Mouse (Mus musculus) brain, embryonic 18.5 days (tissue): ENCODE data around the gene Cyb5d1.

Experiments used
- DNase-seq: peaks from one replicate; pipeline ENCODE4 v3.0.0-alpha.2; 2012; ENCODE audit warnings: low read depth, low spot score

The Cyb5d1 gene

GRCm38 (mm10) chr11:69416509-69416908 is 21.1 kb upstream of the Cyb5d1 start:
- no peak for DNase-seq

GRCm38 (mm10) chr11:69415668-69416451 is 20.4 kb upstream of the Cyb5d1 start:
- DNase-seq, result no peak

- DNase-seq, result no peak
These were observed 19.9 kb upstream of the Cyb5d1 start for GRCm38 (mm10) chr11:69415327-69415667.

- DNase-seq, result no peak
These were observed 19.2 kb upstream of the Cyb5d1 start for GRCm38 (mm10) chr11:69414421-69415326.

DNA sequence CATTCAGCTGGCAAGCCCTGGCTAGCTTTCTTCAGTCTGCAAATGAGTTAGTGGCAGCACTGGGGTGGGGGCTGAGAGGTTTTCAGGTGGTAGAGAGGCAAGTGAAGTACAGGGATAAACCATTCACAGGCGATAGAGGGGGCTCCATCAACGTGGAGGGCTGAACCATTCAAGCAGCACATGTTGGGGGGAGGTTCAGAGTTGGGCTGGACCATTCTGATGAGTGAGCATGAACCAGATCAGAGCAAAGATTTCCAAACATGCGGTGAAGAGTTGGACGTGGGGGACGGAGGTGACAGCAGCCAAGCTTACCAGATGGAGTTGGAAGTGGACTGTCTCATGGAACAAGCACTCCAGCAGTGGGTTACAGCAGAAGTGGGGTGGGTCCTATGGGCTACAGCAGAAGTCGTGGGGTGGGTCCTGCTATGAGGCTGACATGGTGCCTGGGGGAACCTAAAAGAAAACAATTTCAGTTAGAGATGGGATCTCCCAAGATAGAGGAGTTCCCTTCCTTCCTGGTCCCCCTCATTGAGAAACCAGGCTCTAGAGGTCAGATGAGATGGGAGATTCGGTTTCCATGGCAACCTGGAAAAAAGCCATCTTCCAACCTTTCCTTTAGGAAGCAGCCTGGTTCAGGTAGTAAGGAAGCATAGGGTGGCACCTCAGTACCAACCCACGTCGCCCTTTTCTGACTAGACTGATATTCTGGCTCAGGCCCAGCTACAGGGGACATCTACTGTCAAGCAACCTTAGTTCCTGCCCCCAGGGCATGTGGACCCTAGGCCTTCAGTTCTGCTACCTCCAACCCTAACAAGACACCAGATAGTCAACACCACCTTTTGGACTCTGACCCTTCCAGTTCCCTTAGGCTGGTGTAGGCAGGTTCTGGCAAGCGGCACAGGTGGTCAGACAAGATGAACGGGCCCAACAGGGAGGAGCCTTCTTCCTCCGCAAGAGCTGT is 18.1 kb upstream of the Cyb5d1 start, which contains the start of gene Kdm6b:
Kdm6b (minus strand) TSS at position 455 of the 961 bp plus-strand sequence.
- DNase-seq, result no peak

- no peak for DNase-seq
These were observed 17.1 kb upstream of the Cyb5d1 start for GRCm38 (mm10) chr11:69412548-69412947.

- no peak for DNase-seq
These were observed 16.2 kb upstream of the Cyb5d1 start for GRCm38 (mm10) chr11:69411538-69412203.

DNA sequence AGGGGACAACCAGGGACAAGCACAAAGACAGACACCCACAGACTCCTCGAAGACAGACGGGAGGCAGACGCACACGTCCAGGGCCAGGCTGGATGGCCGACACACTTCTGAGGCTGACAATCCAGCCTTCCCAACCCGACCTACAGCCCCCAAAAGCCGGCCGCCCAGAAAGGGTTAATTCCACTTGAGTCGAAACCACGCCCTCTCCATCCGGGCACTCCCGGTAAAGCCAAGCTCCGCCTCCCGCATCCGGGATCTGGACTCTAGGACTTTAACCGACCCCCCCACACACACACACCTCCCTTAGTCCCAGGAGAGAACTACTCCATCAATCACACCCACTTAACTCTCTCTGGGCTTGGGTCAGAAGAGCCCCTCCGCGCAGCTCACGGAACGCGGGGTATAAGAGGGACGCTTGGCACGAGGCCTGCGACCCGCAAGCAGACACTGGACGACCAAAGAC is 15.7 kb upstream of the Cyb5d1 start:
- peak; percentile 90 for DNase-seq

DNA sequence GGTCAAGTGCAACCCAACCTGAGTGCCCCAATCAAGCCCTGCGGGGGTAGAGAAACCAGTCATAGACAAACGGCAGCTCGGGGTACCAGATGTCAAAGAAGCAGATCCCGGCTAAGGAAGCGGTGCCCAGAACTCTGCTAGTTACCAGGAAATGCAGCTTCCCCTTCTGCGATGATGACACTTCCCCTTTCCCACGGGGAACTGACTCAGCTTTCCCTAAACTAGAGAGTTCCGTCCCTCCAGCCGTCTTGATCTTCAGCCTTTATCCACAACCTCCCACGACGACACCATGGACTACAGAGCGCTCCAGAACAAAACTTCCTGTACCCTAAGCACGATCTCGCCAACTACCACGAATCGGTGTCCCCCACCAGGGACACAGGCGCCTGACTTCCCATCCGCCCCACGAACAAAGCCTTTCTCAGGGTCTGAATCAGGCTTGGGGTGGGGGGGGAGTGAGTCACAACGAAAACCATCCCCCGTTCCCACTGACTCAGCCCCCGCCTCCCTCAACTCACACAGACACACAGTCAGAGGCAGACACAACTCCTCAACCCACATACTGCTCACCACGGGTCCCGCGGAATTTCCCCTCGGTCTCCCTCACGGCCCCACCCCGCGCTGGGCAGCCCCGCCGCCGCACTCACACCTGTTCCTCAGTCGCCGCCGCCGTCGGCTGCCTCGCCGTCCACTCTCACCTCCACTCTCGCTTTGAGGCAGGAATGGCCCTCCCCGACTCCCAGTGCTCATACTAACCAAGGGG is 15.1 kb upstream of the Cyb5d1 start:
- no peak for DNase-seq

DNA sequence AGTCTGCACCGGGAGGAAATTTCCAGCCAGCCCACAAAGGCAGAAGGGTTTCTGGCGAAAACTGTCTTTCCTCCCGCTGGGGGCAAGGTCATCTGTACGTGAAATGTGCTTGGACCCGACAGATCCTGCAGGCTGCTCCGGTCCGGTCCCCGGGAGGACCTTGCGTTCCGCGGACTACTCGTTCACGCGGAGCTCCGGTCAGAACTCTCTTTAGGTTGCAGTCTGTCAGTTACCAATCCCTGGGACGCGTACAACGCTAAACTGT is 14.5 kb upstream of the Cyb5d1 start:
- DNase-seq, result no peak

GRCm38 (mm10) chr11:69409378-69410044 is 14.1 kb upstream of the Cyb5d1 start:
- DNase-seq, result no peak

GRCm38 (mm10) chr11:69408541-69409377 is 13.3 kb upstream of the Cyb5d1 start:
- DNase-seq, result no peak

DNA sequence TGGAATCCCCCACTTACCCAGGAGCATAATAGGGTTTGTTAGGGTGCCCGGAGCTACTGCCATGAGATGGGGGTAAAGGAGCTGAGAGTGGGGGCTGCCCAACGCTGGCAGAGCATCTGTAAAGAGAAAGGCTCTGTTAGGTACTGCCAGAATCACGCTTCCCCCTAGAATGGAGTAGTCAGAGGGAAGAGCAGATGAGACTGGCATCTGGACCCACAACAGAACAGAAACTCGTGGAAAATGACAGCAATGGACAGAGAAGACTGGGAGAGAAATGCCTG is 12.2 kb upstream of the Cyb5d1 start:
- DNase-seq, result no peak

DNA sequence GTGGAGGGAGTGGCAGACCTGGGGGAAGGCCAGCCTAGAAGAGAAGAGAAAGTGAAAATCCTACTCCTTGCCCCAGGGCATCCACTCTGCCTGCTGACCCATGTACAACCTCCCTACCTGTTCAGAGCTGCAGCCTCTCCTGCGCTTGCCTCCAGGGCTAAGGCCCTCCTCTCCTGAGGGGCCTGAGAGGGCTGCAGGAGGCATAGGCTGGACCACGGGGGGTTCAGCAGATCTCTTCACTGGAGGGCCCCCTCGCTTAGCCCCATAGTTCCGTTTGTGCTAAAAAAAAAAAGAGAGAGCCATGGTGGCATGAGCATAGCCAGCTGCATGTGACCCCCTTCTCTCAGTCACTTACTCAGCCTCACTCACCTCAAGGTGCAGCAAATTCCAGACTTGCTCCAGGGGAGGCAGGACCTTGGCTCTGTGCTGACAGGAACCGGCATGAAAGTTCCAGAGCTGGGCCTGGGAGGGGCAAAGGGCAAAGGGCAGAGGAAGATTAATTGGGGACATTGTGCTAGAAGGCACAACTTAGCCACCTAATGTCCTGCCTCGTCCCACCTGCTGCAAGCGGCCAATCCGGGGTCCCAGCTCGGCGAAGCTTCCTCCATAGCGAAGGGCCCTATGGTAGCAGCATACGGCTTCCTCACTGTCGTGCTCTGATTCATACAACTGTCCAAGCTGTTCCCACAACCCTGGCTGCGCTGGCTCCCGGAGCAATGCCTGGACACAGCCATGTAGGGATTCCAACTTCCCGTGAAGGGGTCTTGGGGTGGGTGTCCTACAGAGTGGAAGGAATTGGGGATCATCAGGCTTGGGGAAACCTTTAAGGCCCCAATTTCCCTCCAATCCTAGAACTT is 11.7 kb upstream of the Cyb5d1 start:
- no peak for DNase-seq

DNA sequence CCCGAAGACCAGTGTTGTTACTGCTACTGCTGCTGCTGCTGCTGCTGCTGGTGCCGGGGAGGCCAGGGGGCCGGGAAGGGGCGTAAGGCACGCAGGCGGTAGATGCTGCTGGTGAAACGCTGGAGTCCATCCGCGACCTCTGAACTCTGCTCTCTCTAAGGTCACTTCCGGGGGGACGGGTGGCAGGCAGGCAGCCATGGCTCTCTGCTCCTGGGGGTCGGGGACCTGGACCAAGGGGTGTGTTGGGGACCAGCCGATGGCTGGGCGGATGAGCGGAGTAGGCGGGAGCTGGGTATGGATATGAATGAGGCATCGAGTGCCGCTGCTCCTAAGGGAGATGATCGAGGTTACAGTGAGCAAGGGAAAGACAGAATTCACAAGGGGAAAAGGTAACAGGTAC is 10.9 kb upstream of the Cyb5d1 start:
- DNase-seq, result no peak

DNA sequence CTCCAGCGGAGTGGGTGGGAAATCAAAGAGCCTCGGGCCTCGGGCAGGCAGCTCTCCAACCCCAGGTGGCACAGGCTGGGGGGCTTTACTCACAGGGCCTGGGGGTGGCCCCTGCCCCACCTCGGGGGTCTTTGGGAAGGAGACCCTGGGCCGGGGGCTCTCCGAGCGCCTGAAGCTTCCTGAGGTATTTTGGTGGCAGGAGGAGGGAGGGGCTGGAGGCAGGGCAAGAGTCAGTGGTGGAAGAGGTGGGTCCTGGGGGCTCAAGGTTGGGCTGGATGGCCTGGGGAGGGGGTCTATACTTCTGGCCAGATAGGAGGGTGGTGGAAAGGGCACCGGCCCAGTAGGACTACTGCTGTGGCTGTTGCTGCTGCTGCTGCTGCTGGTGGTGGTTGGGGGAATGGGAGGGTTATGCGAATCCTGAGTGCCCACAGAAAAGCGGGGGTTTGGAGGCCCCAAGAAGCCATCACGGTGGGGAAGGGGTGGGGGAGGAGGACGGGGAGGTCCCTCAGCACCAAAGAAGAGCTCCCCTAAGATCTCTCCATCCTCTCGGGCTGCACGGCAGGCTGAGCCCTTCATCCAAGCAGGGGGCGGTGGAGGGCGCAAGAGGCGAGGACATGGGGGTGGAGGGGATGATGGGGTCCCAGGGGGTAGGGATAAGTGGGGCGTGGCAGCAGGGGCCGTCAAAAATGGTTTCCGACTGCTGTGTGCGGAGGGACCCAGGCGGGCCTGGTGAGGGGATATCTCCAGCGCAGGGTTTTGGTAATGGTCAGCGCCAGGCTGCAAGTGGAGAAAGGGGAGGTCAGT is 10.2 kb upstream of the Cyb5d1 start:
- DNase-seq, result no peak

DNA sequence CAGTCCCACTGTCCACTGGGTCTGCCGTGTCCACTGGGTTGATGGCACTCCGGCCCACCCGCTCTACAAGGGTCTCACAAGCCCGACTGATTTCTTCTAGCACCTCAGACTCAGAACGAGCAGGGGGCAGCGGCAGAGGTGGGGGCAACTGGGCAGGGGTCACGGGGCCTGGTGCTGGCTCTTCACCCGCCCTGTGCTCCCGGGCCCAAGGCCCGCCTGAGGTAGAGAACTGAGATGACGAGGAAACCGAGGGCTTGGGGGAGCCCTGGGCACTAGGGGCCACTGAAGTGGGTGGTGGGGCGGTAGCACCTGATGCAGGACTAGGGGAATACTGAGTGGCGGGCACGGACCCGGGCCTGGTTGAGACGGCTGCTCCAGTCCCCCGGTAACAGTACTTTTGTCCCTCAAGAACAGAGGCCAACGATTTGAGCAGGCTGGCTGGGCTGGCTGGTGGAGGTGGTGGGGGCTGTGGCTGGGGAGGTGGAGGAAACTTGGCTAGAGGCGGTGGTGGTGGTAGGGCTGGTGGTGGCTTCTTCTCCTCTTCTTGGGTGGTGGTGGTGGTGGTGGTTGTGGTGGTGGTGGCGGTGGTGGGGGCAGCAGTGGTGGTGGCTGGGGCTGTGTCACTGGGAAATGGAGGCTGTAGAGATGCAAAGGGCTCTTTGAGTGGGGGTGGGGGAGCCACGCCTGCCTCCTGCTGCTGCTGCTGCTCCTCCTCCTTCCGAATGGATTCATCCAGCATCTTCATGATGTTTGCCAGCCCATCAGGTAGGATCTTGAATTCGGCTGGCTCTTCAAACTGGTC is 9.4 kb upstream of the Cyb5d1 start:
- DNase-seq, result no peak
